Mouse (Mus musculus) E14TG2a.4 (cell line): ENCODE measurements around the gene Evi5.

Experiments
- CTCF ChIP-seq: conservative IDR thresholded peaks from 2 replicates; pipeline ENCODE4 v1.5.1; 2014; ENCODE audit warnings: low read length
- NANOG ChIP-seq: IDR thresholded peaks from 2 replicates; pipeline ENCODE4 v1.6.1; 2014; ENCODE audit warnings: borderline replicate concordance, low read length, mixed read lengths
- POU5F1 ChIP-seq: IDR thresholded peaks from 2 replicates; pipeline ENCODE4 v1.6.1; 2014; ENCODE audit warnings: low read length, borderline replicate concordance

- TF ChIP-seq CTCF (no peak), NANOG (no peak), POU5F1 (no peak)
These were observed 10.9 kb downstream of the Evi5 start for GRCm38 (mm10) chr5:107863971-107864370.
